Mouse (Mus musculus) liver, embryonic 15.5 days (tissue): Measurements from ENCODE around the gene D330020A13Rik. TPM values are rescaled to one million over a fixed set of nuclear protein-coding genes. Genes with fewer than 3 reads are reported as not detected.

Source experiments
- ATAC-seq: fragments of 200-750 bp; cut with Nextera tagmentation; 2 replicates; pipeline ENCODE4 v1.8.0; 2017; ENCODE audit warnings: moderate number of reproducible peaks, mild to moderate bottlenecking, moderate library complexity; ENCODE audit not compliant: insufficient read depth
- H3K27ac ChIP-seq: fragments of 300-500 bp; sonication (generic); replicated peaks from 2 replicates; pipeline ENCODE4 v1.5.1; 2015; ENCODE audit warnings: mild to moderate bottlenecking, inconsistent platforms
- H3K27me3 ChIP-seq: fragments of 300-500 bp; sonication (generic); 2 replicates; pipeline ENCODE4 v1.6.1; 2015; ENCODE audit warnings: mild to moderate bottlenecking, inconsistent platforms
- H3K36me3 ChIP-seq: fragments of 300-500 bp; sonication (generic); replicated peaks from 2 replicates; pipeline ENCODE4 v1.6.1; 2015; ENCODE audit warnings: moderate library complexity, mild to moderate bottlenecking, inconsistent platforms
- H3K4me1 ChIP-seq: fragments of 300-500 bp; sonication (generic); replicated peaks from 2 replicates; pipeline ENCODE4 v1.6.1; 2015; ENCODE audit warnings: inconsistent platforms
- H3K4me2 ChIP-seq: fragments of 300-500 bp; sonication (generic); 2 replicates; pipeline ENCODE4 v1.6.1; 2015; ENCODE audit warnings: moderate library complexity, mild to moderate bottlenecking, inconsistent platforms
- H3K4me3 ChIP-seq: fragments of 300-500 bp; sonication (generic); replicated peaks from 2 replicates; pipeline ENCODE4 v1.5.1; 2015; ENCODE audit warnings: mild to moderate bottlenecking, inconsistent platforms
- H3K9ac ChIP-seq: fragments of 300-500 bp; sonication (generic); 2 replicates; pipeline ENCODE4 v1.6.1; 2015; ENCODE audit warnings: moderate library complexity, mild to moderate bottlenecking, inconsistent platforms
- H3K9me3 ChIP-seq: fragments of 300-500 bp; sonication (generic); replicated peaks from 2 replicates; pipeline ENCODE4 v1.6.1; 2016; ENCODE audit warnings: inconsistent platforms
- WGBS: fragments of 180-500 bp; shearing (Covaris S2); methylation state at CpG from one replicate; pipeline ENCODE4 v1.1.7; 2015; ENCODE audit warnings: mixed read lengths; ENCODE audit not compliant: insufficient replicate concordance; 5-methylcytosine and 5-hydroxymethylcytosine counted together
- polyA plus RNA-seq: library from polyadenylated mRNA; unstranded; fragments of >200 nt; fragmentation: Nextera tagmentation; extraction: Ambion mirVana; gene quantifications from 2 replicates; pipeline ENCODE4 v1.2.1, GENCODE M21; 2015

Gene D330020A13Rik
- polyA plus RNA-seq, 1 experiment from 2014 or later, result not detected

DNA sequence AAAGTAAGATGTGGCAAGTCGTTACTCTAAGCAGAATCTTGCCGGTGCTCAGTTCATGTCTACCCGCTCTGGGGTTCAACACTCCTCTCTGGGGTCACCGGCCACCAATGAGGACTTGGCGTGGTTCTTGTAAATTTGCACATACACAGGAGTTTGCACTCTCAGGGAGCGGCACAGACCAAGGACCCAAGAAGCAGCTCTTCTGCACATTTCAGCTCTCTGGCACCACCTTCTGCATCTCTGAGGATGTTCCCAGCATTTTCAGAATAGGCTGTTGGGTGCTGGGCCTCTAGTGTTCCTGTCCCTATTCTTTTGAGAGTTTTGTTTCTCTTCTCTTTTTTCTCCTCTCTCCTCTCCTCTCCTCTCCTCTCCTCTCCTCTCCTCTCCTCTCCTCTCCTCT, 7.0 kb downstream of the D330020A13Rik start:
- Histone ChIP-seq H3K9ac (no peak overlapping the region), H3K4me3 (no peak overlapping the region), H3K36me3 (no peaks in the 10 kb centered on the region), H3K9me3 (no peaks in the 10 kb centered on the region), H3K27me3 (peaks cover 48% of the 10 kb centered on the region), H3K4me2 (no peak overlapping the region), H3K27ac (no peak overlapping the region), H3K4me1 (no peaks in the 10 kb centered on the region)
- no peak for ATAC-seq
- WGBS, result 28% methylated on average over 6 of the region's 6 CpGs

DNA sequence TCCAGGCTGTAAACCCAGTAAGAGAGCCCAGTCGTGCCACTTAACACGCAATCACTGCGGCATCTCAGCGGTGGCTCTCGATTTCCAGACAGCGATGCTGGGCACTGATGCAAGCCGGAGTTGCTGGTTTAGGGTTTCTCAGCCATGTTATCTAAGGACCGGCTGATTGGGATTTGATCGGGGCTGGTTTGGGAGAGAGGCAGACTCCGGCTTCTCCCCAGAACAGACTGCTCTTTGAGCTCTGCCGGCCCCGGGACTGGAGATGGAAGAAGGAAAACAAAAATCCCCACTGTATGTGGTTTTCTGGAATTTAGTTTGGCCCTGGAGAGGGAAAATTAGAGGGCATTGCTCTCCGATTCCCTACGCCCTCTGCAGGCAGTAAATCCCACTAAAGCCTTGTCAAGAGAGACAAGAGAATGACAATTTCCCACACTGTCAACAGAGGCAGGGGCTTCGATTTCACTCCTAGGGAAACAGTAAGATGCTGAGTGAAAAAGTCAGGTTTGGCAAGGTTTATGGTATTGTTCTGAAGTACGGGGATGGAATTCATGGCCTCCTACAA, 8.7 kb downstream of the D330020A13Rik start:
- Histone ChIP-seq H3K36me3 (no peaks in the 10 kb centered on the region), H3K4me2 (no peak overlapping the region), H3K27me3 (peaks cover 40% of the 10 kb centered on the region), H3K27ac (no peak overlapping the region), H3K4me3 (no peak overlapping the region), H3K9ac (no peak overlapping the region), H3K4me1 (no peaks in the 10 kb centered on the region), H3K9me3 (no peaks in the 10 kb centered on the region)
- ATAC-seq, result no peak
- WGBS, result 28% methylated on average over 16 of the region's 16 CpGs

DNA sequence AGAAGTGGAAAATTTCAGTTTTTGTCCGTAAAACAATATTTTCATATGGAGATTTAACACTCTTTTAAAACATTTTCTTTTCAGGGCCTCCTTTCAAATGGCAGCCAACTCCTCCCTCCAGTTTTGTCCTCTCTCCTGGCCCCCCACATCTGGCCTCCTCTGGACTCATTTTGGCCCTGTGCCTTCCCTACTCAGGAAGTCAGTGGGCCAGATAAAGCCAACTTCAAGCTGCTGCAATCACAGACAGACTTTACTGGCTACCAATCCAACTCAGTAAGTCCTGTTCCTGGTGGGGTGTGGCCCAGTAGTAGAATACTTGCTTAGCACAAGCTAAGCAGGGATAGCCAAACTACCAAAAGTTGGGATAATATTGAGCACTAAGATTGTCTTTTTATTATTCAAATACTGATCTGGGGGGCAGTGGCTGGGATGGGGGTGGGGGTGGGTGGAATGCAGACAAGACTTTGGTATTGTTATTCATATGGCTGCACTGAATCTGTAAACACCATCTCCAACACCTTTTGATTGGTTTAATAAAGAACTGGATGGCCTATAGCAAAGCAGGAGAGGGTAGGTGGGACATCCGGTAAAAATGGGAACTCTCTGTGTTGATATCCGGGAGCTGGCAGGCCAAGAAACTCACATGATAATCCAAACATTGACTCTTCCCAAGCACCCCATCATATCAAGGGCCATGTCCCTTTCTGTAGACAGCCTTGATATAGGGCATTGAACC, 12.9 kb downstream of the D330020A13Rik start:
- H3K4me2 ChIP-seq, result no peak overlapping the region
- WGBS, result 70% methylated on average over 3 of the region's 3 CpGs
- H3K4me3 ChIP-seq, result no peak overlapping the region
- H3K27ac ChIP-seq, result no peak overlapping the region
- ATAC-seq, result no peak
- H3K27me3 ChIP-seq, result peaks cover 19% of the 10 kb centered on the region
- H3K36me3 ChIP-seq, result no peaks in the 10 kb centered on the region
- H3K9ac ChIP-seq, result no peak overlapping the region
- no peaks in the 10 kb centered on the region for H3K4me1 ChIP-seq
- H3K9me3 ChIP-seq, result no peaks in the 10 kb centered on the region

DNA sequence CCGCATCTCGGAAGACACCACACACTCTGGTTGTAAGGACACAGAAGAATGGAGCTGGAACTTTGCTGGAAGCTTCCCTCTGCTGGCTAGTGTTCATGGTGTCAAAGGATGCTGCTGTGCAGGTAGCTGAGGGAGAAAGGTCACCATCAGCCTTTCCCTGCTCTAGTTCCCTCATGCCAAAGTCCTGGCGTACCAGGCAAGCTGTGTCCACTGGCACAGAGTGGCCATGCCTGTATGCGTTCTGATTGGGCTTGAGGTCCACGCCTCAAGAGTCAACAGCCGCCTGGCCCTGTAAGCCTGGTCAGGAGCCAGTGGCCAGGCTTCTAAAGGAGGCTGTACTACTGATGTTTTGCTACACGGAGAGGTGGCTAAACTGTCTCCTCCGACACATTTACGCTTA, 15.2 kb downstream of the D330020A13Rik start:
- no peak overlapping the region for H3K4me3 ChIP-seq
- H3K36me3 ChIP-seq, result no peaks in the 10 kb centered on the region
- no peak overlapping the region for H3K4me2 ChIP-seq
- H3K27me3 ChIP-seq, result no peaks in the 10 kb centered on the region
- H3K27ac ChIP-seq, result no peak overlapping the region
- ATAC-seq, result no peak
- no peaks in the 10 kb centered on the region for H3K9me3 ChIP-seq
- 72% methylated on average over 9 of the region's 9 CpGs for WGBS
- H3K4me1 ChIP-seq, result no peaks in the 10 kb centered on the region
- no peak overlapping the region for H3K9ac ChIP-seq

DNA sequence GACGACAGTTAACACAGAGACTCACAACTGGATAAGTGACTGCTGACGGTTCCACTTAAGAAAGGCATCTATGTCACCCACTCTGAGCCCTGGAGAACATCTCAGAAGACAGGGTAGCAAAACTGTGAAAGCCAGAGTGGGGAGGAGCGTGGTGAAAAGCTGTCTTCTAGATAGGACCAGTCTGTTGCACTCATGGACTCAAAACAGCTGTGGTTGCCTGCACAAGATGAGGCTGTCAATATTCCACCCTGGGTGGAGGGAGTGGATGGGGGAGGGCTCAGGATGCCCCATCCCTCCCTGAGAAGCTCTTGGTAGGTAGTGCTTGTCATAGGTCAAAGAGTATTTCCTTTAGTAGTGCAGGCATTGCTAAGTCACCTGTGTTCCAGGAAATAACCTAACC, 15.6 kb downstream of the D330020A13Rik start:
- H3K36me3 ChIP-seq, result no peaks in the 10 kb centered on the region
- WGBS, result 66% methylated on average over 3 of the region's 3 CpGs
- no peak for ATAC-seq

DNA sequence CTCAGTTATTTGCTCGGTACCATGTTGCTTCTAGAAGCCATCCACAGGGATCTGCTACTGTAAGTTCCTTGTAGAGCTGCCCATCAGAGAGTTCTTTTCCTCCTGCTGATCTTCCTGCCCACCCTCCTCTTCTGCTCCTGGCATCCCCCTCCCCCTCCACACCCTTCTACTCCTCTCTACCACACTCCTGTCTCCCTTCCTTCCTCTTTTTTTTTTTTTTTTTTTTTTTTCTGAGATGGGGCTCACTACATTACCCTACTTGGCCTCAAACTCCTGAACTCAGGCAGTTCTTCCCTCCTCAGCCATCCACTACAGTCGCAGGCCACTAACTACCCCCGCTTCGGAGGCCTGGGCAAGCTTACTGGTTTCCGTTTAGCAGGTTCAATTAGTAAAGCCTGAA, 18.3 kb downstream of the D330020A13Rik start:
- Histone ChIP-seq H3K27me3 (no peaks in the 10 kb centered on the region), H3K4me2 (no peak overlapping the region), H3K4me1 (no peaks in the 10 kb centered on the region), H3K9me3 (no peaks in the 10 kb centered on the region), H3K9ac (no peak overlapping the region), H3K27ac (no peak overlapping the region), H3K36me3 (no peaks in the 10 kb centered on the region), H3K4me3 (no peak overlapping the region)
- ATAC-seq, result no peak
- 20% methylated on average over 5 of the region's 5 CpGs for WGBS

More for the DNA sequence above, 15.6 kb downstream of the D330020A13Rik start:
- Histone ChIP-seq H3K4me1 (no peaks in the 10 kb centered on the region), H3K27me3 (no peaks in the 10 kb centered on the region), H3K4me3 (no peak overlapping the region), H3K9ac (no peak overlapping the region), H3K4me2 (no peak overlapping the region), H3K27ac (no peak overlapping the region), H3K9me3 (no peaks in the 10 kb centered on the region)

DNA sequence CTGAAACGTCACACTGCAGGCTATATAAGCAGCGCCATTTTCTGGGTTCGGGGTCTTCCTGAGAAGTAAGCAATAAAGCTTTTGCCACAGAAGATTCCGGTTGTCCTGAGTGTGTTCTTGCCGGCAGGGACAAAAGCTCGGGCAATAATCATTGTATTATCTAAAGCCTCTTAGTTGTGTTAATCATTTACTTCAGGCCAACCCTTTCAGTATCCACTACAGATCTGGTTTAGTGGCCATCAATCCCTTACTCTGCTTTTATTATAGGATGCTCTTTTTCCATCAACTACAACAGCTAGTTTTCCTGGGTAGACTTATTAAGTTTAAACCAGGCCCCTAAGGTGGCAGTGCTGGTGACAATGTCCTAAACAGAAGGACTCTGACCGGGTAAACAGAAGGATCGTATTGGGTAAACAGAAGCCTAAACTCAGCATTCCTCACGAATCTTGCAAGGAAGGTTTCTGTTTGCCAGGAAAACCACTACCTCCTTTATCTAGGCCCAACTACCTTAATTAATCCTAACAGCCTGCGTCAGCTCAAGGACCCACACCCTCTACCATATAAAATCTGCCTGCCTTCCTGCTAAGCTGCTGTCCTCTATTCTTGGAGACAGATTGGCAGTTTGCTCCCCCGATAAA, 24.3 kb downstream of the D330020A13Rik start:
- Histone ChIP-seq H3K9ac (no peak overlapping the region), H3K4me3 (no peak overlapping the region), H3K27me3 (no peaks in the 10 kb centered on the region), H3K9me3 (no peaks in the 10 kb centered on the region), H3K4me1 (no peaks in the 10 kb centered on the region), H3K27ac (no peak overlapping the region), H3K36me3 (peaks cover 1% of the 10 kb centered on the region; the same call in 1 of the 2 replicates), H3K4me2 (no peak overlapping the region)
- ATAC-seq, result no peak
- 58% methylated on average over 11 of the region's 11 CpGs for WGBS

DNA sequence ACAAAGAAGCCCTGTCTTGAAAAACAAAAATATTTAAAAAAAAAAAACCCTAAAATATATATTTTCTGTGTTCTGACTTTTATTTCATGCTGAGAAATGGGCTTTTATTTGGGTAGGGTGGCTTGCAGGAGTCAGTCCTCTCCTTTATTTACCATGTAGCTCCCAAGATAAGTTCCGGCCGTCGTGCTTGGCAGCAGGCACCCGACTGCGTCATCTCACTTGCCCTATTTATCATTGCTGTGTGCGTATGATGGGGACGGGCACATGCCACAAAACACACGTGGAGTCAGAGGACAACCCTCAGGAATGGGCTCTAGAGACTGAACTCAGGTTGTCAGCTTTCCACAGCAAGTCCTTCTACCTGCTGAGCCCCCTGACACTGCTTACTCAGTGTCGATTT, 25.0 kb downstream of the D330020A13Rik start:
- H3K4me3 ChIP-seq, result no peak overlapping the region
- no peak overlapping the region for H3K9ac ChIP-seq
- H3K9me3 ChIP-seq, result no peaks in the 10 kb centered on the region
- no peaks in the 10 kb centered on the region for H3K27me3 ChIP-seq
- WGBS, result 77% methylated on average over 9 of the region's 9 CpGs
- ATAC-seq, result no peak
- no peaks in the 10 kb centered on the region for H3K4me1 ChIP-seq
- H3K4me2 ChIP-seq, result no peak overlapping the region
- H3K27ac ChIP-seq, result no peak overlapping the region
- peaks cover 8% of the 10 kb centered on the region for H3K36me3 ChIP-seq

DNA sequence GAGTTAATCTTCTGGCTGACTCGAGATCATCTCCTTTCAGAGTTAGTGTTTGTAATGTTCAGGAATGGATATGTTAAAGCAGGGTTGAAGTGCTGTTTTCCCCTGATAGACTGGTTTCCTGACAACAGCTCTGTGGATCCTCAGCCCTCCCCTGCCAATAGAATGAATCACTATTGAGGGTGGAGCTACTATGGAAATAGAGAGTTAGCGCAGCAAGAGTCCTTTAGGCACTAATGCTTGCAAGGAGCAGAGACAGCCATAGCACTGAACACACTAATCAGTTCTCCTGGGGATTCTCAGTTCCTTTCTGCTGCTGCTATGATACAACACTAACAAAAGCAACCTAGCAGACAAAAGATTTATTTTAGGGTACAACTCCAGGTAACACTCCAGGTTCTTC, 26.2 kb downstream of the D330020A13Rik start:
- Histone ChIP-seq H3K36me3 (peaks cover 19% of the 10 kb centered on the region), H3K9me3 (no peaks in the 10 kb centered on the region), H3K27me3 (no peaks in the 10 kb centered on the region), H3K27ac (no peak overlapping the region), H3K9ac (no peak overlapping the region), H3K4me2 (no peak overlapping the region), H3K4me1 (no peaks in the 10 kb centered on the region), H3K4me3 (no peak overlapping the region)
- 69% methylated on average over 2 of the region's 2 CpGs for WGBS
- ATAC-seq, result no peak

DNA sequence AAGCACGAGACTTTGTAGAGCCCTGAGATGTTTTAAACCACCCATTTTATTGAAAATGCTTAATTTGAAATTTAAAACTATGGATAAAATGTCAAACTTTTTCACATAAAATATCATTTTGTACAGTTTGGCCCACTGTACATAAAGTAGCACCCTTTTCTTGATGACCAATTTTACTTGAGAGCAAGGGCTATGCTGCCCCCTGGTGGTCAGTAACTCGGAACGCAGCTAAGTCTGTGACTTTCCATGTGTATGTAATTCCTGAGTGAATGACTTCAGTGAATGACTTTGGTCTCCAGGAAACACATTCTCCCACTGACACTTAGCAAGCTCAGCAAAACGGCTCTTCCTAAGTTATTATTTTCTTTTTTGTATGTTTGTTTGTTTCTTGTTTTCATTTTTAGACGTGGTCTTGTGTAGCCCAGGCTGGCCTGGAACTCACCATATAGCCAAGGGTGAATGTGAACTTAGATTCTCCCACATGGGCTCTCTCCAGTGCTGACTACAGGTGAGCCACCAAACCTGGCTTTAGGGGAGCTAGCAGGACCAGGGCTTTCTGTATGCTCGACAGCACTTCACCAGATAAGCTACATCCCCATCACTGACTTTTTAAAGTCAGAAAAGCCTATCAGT, 30.2 kb downstream of the D330020A13Rik start:
- H3K9ac ChIP-seq, result no peak overlapping the region
- H3K27me3 ChIP-seq, result no peaks in the 10 kb centered on the region
- no peak overlapping the region for H3K4me3 ChIP-seq
- WGBS, result 34% methylated on average over 6 of the region's 6 CpGs
- H3K9me3 ChIP-seq, result no peaks in the 10 kb centered on the region
- ATAC-seq, result no peak
- no peak overlapping the region for H3K4me2 ChIP-seq
- H3K27ac ChIP-seq, result no peak overlapping the region
- no peaks in the 10 kb centered on the region for H3K4me1 ChIP-seq
- H3K36me3 ChIP-seq, result peaks cover 39% of the 10 kb centered on the region

DNA sequence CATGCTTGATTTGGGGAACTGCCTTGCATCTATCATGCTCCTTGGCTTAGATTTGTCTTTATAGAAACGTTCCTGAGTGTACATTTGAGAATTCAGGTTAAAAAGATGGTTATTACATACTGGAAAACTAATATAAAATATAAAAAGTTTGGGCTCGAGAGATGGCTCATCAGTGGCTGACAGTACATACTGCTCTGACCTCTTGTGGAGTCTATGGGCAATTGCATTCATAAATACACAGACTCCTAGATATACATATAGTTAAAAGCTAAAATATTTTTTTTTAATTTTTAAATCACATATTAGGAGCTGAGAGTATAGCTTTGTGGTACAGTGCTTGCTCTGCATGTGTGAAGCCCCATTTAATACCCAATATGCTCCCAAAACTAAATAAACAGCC, 38.2 kb downstream of the D330020A13Rik start:
- Histone ChIP-seq H3K36me3 (peaks cover 91% of the 10 kb centered on the region), H3K9me3 (no peaks in the 10 kb centered on the region), H3K9ac (no peak overlapping the region), H3K27ac (no peak overlapping the region), H3K4me1 (no peaks in the 10 kb centered on the region), H3K4me3 (no peak overlapping the region), H3K27me3 (no peaks in the 10 kb centered on the region), H3K4me2 (no peak overlapping the region)
- ATAC-seq, result no peak
- WGBS, result 65% methylated on average over 2 of the region's 2 CpGs
